Mouse (Mus musculus): ENCODE results near the gene St5. TPM values are rescaled to one million over a fixed set of nuclear protein-coding genes. Genes with fewer than 3 reads are reported as not detected.

The St5 gene
- polyA plus RNA-seq, 1 experiment, result 113 TPM

DNA sequence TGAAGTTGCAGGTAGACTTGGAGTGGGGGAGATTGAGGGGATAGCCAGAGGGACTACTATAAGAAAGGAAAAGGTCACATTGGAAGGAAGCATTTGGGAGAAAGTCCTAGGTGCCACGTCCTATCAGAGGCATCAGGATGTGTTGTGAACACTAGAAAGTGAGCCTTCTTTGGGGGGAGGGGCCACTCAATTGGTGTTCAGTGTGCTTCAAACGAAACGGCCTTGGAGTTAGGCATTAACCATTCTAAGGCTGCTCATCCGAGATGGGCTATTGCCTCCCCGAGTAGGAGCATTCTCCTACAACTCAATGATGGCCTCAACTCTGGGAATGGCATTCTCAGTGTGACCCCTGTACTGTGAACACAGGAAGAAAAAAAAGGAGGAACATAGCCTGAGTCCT, 140.7 kb downstream of the St5 start:
- Histone ChIP-seq H3K4me1 (ENCODE audit: control insufficient read depth, insufficient read depth, low read length) (peaks cover 22% of the 10 kb centered on the region), H3K27ac (ENCODE audit: insufficient read depth, low read length) (peak overlapping the region; percentile 76), H3K4me3 (ENCODE audit: insufficient read depth, low read length) (no peak overlapping the region)
- TF ChIP-seq CTCF (IDR thresholded peaks at IDR 0.05; ENCODE audit: borderline replicate concordance, insufficient read depth, low read length) (no peak), POLR2A (IDR thresholded peaks at IDR 0.05; ENCODE audit: low read depth, low read length) (no peak)

- Histone ChIP-seq H3K4me1 (ENCODE audit: control insufficient read depth, insufficient read depth, low read length) (peaks cover 21% of the 10 kb centered on the region), H3K27ac (ENCODE audit: insufficient read depth, low read length) (peak overlapping the region; percentile 76), H3K4me3 (ENCODE audit: insufficient read depth, low read length) (no peak overlapping the region)
- TF ChIP-seq POLR2A (IDR thresholded peaks at IDR 0.05; ENCODE audit: low read depth, low read length), result no peak
- no peak for TF ChIP-seq CTCF (IDR thresholded peaks at IDR 0.05; ENCODE audit: borderline replicate concordance, insufficient read depth, low read length)
These were observed 141.2 kb downstream of the St5 start for GRCm38 (mm10) chr7:109562154-109562599.

GRCm38 (mm10) chr7:109561466-109562153, 141.8 kb downstream of the St5 start:
- Histone ChIP-seq H3K4me3 (ENCODE audit: insufficient read depth, low read length) (no peak overlapping the region), H3K4me1 (ENCODE audit: control insufficient read depth, insufficient read depth, low read length) (peaks cover 21% of the 10 kb centered on the region), H3K27ac (ENCODE audit: insufficient read depth, low read length) (peak overlapping the region; percentile 76; the same call in 1 of the 2 replicates)
- TF ChIP-seq POLR2A (IDR thresholded peaks at IDR 0.05; ENCODE audit: low read depth, low read length) (no peak), CTCF (IDR thresholded peaks at IDR 0.05; ENCODE audit: borderline replicate concordance, insufficient read depth, low read length) (no peak)

- TF ChIP-seq CTCF (IDR thresholded peaks at IDR 0.05; ENCODE audit: borderline replicate concordance, insufficient read depth, low read length) (no peak), POLR2A (IDR thresholded peaks at IDR 0.05; ENCODE audit: low read depth, low read length) (peak; percentile 42; the same call in 1 of the 2 replicates)
- Histone ChIP-seq H3K4me3 (ENCODE audit: insufficient read depth, low read length) (no peak overlapping the region), H3K4me1 (ENCODE audit: control insufficient read depth, insufficient read depth, low read length) (peaks cover 21% of the 10 kb centered on the region), H3K27ac (ENCODE audit: insufficient read depth, low read length) (peak overlapping the region; percentile 55)
These were observed 143.9 kb downstream of the St5 start for GRCm38 (mm10) chr7:109559536-109559935.

- peaks cover 31% of the 10 kb centered on the region for H3K4me1 ChIP-seq (ENCODE audit: control insufficient read depth, insufficient read depth, low read length)
- peak overlapping the region; percentile 98 for H3K27ac ChIP-seq (ENCODE audit: insufficient read depth, low read length)
- no peak overlapping the region for H3K4me3 ChIP-seq (ENCODE audit: insufficient read depth, low read length)
- TF ChIP-seq POLR2A (IDR thresholded peaks at IDR 0.05; ENCODE audit: low read depth, low read length), result no peak
- TF ChIP-seq CTCF (IDR thresholded peaks at IDR 0.05; ENCODE audit: borderline replicate concordance, insufficient read depth, low read length), result no peak
These were observed 156.7 kb downstream of the St5 start for GRCm38 (mm10) chr7:109546726-109547125.

GRCm38 (mm10) chr7:109546186-109546585, 157.2 kb downstream of the St5 start:
- H3K4me3 ChIP-seq (ENCODE audit: insufficient read depth, low read length), result no peak overlapping the region
- H3K4me1 ChIP-seq (ENCODE audit: control insufficient read depth, insufficient read depth, low read length), result peaks cover 31% of the 10 kb centered on the region
- TF ChIP-seq POLR2A (IDR thresholded peaks at IDR 0.05; ENCODE audit: low read depth, low read length), result no peak
- TF ChIP-seq CTCF (IDR thresholded peaks at IDR 0.05; ENCODE audit: borderline replicate concordance, insufficient read depth, low read length), result no peak
- peak overlapping the region; percentile 93 for H3K27ac ChIP-seq (ENCODE audit: insufficient read depth, low read length)

- TF ChIP-seq CTCF (IDR thresholded peaks at IDR 0.05; ENCODE audit: borderline replicate concordance, insufficient read depth, low read length), result no peak
- TF ChIP-seq POLR2A (IDR thresholded peaks at IDR 0.05; ENCODE audit: low read depth, low read length), result no peak
- H3K27ac ChIP-seq (ENCODE audit: insufficient read depth, low read length), result peak overlapping the region; percentile 93
- H3K4me3 ChIP-seq (ENCODE audit: insufficient read depth, low read length), result no peak overlapping the region
- H3K4me1 ChIP-seq (ENCODE audit: control insufficient read depth, insufficient read depth, low read length), result peaks cover 31% of the 10 kb centered on the region
These were observed 158.0 kb downstream of the St5 start for GRCm38 (mm10) chr7:109545255-109545993.

- Histone ChIP-seq H3K4me3 (ENCODE audit: insufficient read depth, low read length) (no peak overlapping the region), H3K4me1 (ENCODE audit: control insufficient read depth, insufficient read depth, low read length) (peaks cover 31% of the 10 kb centered on the region), H3K27ac (ENCODE audit: insufficient read depth, low read length) (peak overlapping the region; percentile 93)
- TF ChIP-seq CTCF (IDR thresholded peaks at IDR 0.05; ENCODE audit: borderline replicate concordance, insufficient read depth, low read length), result no peak
- TF ChIP-seq POLR2A (IDR thresholded peaks at IDR 0.05; ENCODE audit: low read depth, low read length), result no peak
These were observed 158.6 kb downstream of the St5 start for GRCm38 (mm10) chr7:109544792-109545191.

DNA sequence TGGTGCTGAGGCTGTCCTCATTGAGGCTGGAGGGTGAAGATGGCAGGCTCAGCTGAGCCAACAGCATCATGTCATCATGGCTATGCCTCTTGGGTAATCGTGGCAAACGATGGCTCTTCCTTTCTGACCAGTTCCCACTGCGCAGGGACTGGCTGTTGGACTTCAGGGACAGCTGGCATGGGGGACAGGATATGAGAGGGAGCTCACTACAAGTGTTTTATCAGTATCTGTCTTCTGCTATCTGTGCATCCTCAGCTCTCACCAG, 161.1 kb downstream of the St5 start:
- TF ChIP-seq CTCF (IDR thresholded peaks at IDR 0.05; ENCODE audit: borderline replicate concordance, insufficient read depth, low read length) (no peak), POLR2A (IDR thresholded peaks at IDR 0.05; ENCODE audit: low read depth, low read length) (no peak)
- Histone ChIP-seq H3K4me3 (ENCODE audit: insufficient read depth, low read length) (no peak overlapping the region), H3K27ac (ENCODE audit: insufficient read depth, low read length) (no peak overlapping the region), H3K4me1 (ENCODE audit: control insufficient read depth, insufficient read depth, low read length) (peaks cover 18% of the 10 kb centered on the region)
